25 mouse cellular contexts compared by ENCODE assay signal in genomic region chr7:119769895-119770294, GRCm38 (mm10). TPM values are rescaled to one million over a fixed set of nuclear protein-coding genes. Genes with fewer than 3 reads are reported as not detected.
DNase-seq lines count a peak whose midpoint lies in the region; ATAC-seq and TF ChIP-seq lines count a peak whose summit lies in the region.
"Had no signal": no experiment of that assay in that cellular context is flagged by ENCODE, and none has a peak within 500 bp of the region (broad histone marks: within the 10 kb centered on the region; RNA-seq: fewer than 3 reads in every experiment).

No protein-coding gene starts in this region.

- H3K27ac ChIP-seq in MEL (ENCODE audit: control insufficient read depth, low read depth, low read length) = no peak overlapping the region
- H3K27ac ChIP-seq in intestine, embryonic 16.5 days (ENCODE audit: low read length) = peak overlapping the region; percentile 65; the same call in 1 of the 2 replicates
- peak overlapping the region; percentile 48; the same call in 1 of the 2 replicates for H3K27ac ChIP-seq in stomach, embryonic 15.5 days
- no peak overlapping the region for H3K27ac ChIP-seq in midbrain, embryonic 16.5 days (ENCODE audit: low read length)
- H3K27ac ChIP-seq: gastrocnemius, adult 2 months; heart, embryonic 15.5 days; hindbrain, embryonic 14.5 days; hindbrain, postnatal 0 days had no signal

- TF ChIP-seq EP300 in MEL (IDR thresholded peaks at IDR 0.05; ENCODE audit: low read depth in 1 of 2, low read length in 2 of 2) = no peak

- TF ChIP-seq RAD21 in MEL (IDR thresholded peaks at IDR 0.05; ENCODE audit: low read depth, low read length) = no peak

- TF ChIP-seq POLR2A in MEL (IDR thresholded peaks at IDR 0.05; ENCODE audit: control insufficient read depth in 1 of 2, insufficient read depth in 1 of 2, low read depth in 1 of 2, low read length in 2 of 2, poor library complexity in 1 of 2) = no peak

- DNase-seq in MEL (ENCODE audit: low read depth, low spot score) = no peak
- DNase-seq in cerebellum, postnatal 14 days = no peak
- no peak for DNase-seq in spleen, adult 12 weeks (ENCODE audit: low spot score)
- DNase-seq: adrenal gland, adult 8-10 months; B cell, adult 2 months; cerebellum, adult 11-12 months; cerebellum, adult 8-10 months; cerebellum, postnatal 10 days; forebrain, postnatal 0 days; gastrocnemius, adult 2 months; gastrocnemius, postnatal 14 days; heart, postnatal 14 days; heart, postnatal 4 days; kidney, adult 11 months had no signal

- ATAC-seq in intestine, embryonic 16.5 days = peak; percentile 84
- ATAC-seq in stomach, embryonic 15.5 days (ENCODE audit: insufficient read depth, low FRiP score, low read depth) = peak; percentile 71; the same call in 1 of the 2 replicates
- ATAC-seq in inflammation-experienced regulatory T-cells, adult 6 months = no peak
- ATAC-seq in midbrain, embryonic 16.5 days = no peak
- ATAC-seq: activated CD4-positive, CD25-positive, alpha-beta regulatory T cell, adult 4 months; forebrain, embryonic 14.5 days; forebrain, postnatal 0 days; hindbrain, postnatal 0 days had no signal

- H3K79me2 ChIP-seq in MEL (ENCODE audit: control insufficient read depth, insufficient read depth, low read length, poor library complexity) = no peaks in the 10 kb centered on the region

- peaks cover 0 to 4% of the 10 kb centered on the region in 2 experiments; a peak in 2 of 4 replicates for H3K36me3 ChIP-seq in MEL (ENCODE audit: control insufficient read depth in 1 of 2, insufficient read depth in 2 of 2, low read length in 2 of 2)
- H3K36me3 ChIP-seq in intestine, embryonic 16.5 days (ENCODE audit: control insufficient read depth, insufficient read depth, low read length) = no peaks in the 10 kb centered on the region
- peaks cover 3% of the 10 kb centered on the region; the same call in 1 of the 2 replicates for H3K36me3 ChIP-seq in stomach, embryonic 15.5 days
- no peaks in the 10 kb centered on the region for H3K36me3 ChIP-seq in midbrain, embryonic 16.5 days (ENCODE audit: control insufficient read depth, insufficient read depth, low read length)
- H3K36me3 ChIP-seq: heart, embryonic 12.5 days; heart, embryonic 15.5 days had no signal

- H3K9ac ChIP-seq in MEL (ENCODE audit: control insufficient read depth, low read depth, low read length, poor library complexity, severe bottlenecking) = no peak overlapping the region
- H3K9ac ChIP-seq in intestine, embryonic 16.5 days (ENCODE audit: low read depth, low read length) = no peak overlapping the region
- no peak overlapping the region for H3K9ac ChIP-seq in stomach, embryonic 15.5 days
- no peak overlapping the region for H3K9ac ChIP-seq in midbrain, embryonic 16.5 days (ENCODE audit: low read depth, low read length)
- H3K9ac ChIP-seq: forebrain, postnatal 0 days; heart, embryonic 12.5 days; heart, embryonic 15.5 days; hindbrain, embryonic 14.5 days had no signal

- no peaks in the 10 kb centered on the region for H3K27me3 ChIP-seq in MEL (ENCODE audit: control insufficient read depth in 1 of 2, insufficient read depth in 2 of 2, low read length in 2 of 2)
- H3K27me3 ChIP-seq in intestine, embryonic 16.5 days (replicated peaks; ENCODE audit: control insufficient read depth, insufficient read depth, low read length) = no peaks in the 10 kb centered on the region
- no peaks in the 10 kb centered on the region for H3K27me3 ChIP-seq in stomach, embryonic 15.5 days (replicated peaks)
- H3K27me3 ChIP-seq in midbrain, embryonic 16.5 days (ENCODE audit: control insufficient read depth, insufficient read depth, low read depth, low read length) = no peaks in the 10 kb centered on the region
- H3K27me3 ChIP-seq: heart, embryonic 12.5 days; heart, embryonic 15.5 days had no signal

- no peak for TF ChIP-seq CTCF in MEL (IDR thresholded peaks at IDR 0.05 in 2 of 3, conservative IDR thresholded peaks at IDR 0.05 in 1 of 3; ENCODE audit: control insufficient read depth in 1 of 3, insufficient read depth in 1 of 3, low read depth in 2 of 3, low read length in 3 of 3, poor library complexity in 1 of 3, severe bottlenecking in 1 of 3)

- WGBS in intestine, embryonic 16.5 days = 62% methylated on average over 8 of the region's 8 CpGs
- WGBS in stomach, embryonic 15.5 days = 75% methylated on average over 8 of the region's 8 CpGs
- WGBS in midbrain, embryonic 16.5 days = 93% methylated on average over 8 of the region's 8 CpGs

- H3K9me3 ChIP-seq in MEL (replicated peaks; ENCODE audit: insufficient read depth, low read length) = no peaks in the 10 kb centered on the region
- no peaks in the 10 kb centered on the region for H3K9me3 ChIP-seq in intestine, embryonic 16.5 days (ENCODE audit: control insufficient read depth, low read length)
- no peaks in the 10 kb centered on the region for H3K9me3 ChIP-seq in stomach, embryonic 15.5 days
- no peaks in the 10 kb centered on the region for H3K9me3 ChIP-seq in midbrain, embryonic 16.5 days (replicated peaks; ENCODE audit: control insufficient read depth, low read length, poor library complexity, severe bottlenecking)
- H3K9me3 ChIP-seq: heart, embryonic 12.5 days; heart, embryonic 15.5 days had no signal

- no peak overlapping the region for H3K4me3 ChIP-seq in MEL (ENCODE audit: control insufficient read depth in 1 of 2, insufficient read depth in 1 of 2, low read depth in 2 of 2, low read length in 2 of 2)
- H3K4me3 ChIP-seq in intestine, embryonic 16.5 days (ENCODE audit: low read length) = no peak overlapping the region
- no peak overlapping the region for H3K4me3 ChIP-seq in stomach, embryonic 15.5 days (replicated peaks)
- no peak overlapping the region for H3K4me3 ChIP-seq in midbrain, embryonic 16.5 days (ENCODE audit: low read depth, low read length)
- H3K4me3 ChIP-seq: gastrocnemius, adult 2 months; heart, embryonic 12.5 days; heart, embryonic 15.5 days had no signal

- no peak overlapping the region for H3K4me2 ChIP-seq in intestine, embryonic 16.5 days (ENCODE audit: low read depth, low read length)
- no peak overlapping the region for H3K4me2 ChIP-seq in stomach, embryonic 15.5 days
- no peak overlapping the region for H3K4me2 ChIP-seq in midbrain, embryonic 16.5 days (ENCODE audit: low read length)
- H3K4me2 ChIP-seq: heart, embryonic 12.5 days; heart, embryonic 15.5 days; hindbrain, embryonic 14.5 days had no signal

- H3K4me1 ChIP-seq in MEL (ENCODE audit: control insufficient read depth in 1 of 2, insufficient read depth in 2 of 2, low read length in 2 of 2) = no peaks in the 10 kb centered on the region
- H3K4me1 ChIP-seq in intestine, embryonic 16.5 days (ENCODE audit: control insufficient read depth, insufficient read depth, low read length) = 0 out of 2 replicates have a peak, but pooled peaks cover 4% of the 10 kb centered on the region
- H3K4me1 ChIP-seq in stomach, embryonic 15.5 days = no peaks in the 10 kb centered on the region
- H3K4me1 ChIP-seq in midbrain, embryonic 16.5 days (ENCODE audit: control insufficient read depth, insufficient read depth, low read length) = no peaks in the 10 kb centered on the region
- H3K4me1 ChIP-seq: heart, embryonic 12.5 days; heart, embryonic 15.5 days had no signal

TF ChIP-seq in MEL, 35 proteins besides CTCF, POLR2A, EP300 and RAD21:
- TF ChIP-seq ZNF384 (IDR thresholded peaks at IDR 0.05; ENCODE audit: low read depth, low read length) (peak; percentile 56; the same call in 1 of the 2 replicates), USF2 (IDR thresholded peaks at IDR 0.05; ENCODE audit: borderline replicate concordance in 1 of 2, insufficient read depth in 1 of 2, low read depth in 1 of 2, low read length in 2 of 2) (no peak)

RNA-seq across cellular contexts. Expression of gene Acsm3, which starts 9.2 kb away (rescaled TPM):
- total RNA-seq in MEL (2012; rRNA removed) = 0.08 TPM in 1 of 2 replicates, not detected in the other
- polyA plus RNA-seq in MEL (2012; ENCODE audit: insufficient read depth in 1 of 2, insufficient read length in 2 of 2, low read depth in 1 of 2, low replicate concordance in 2 of 2, missing spikeins in 1 of 2) = under 1 TPM in 1 of 2 experiments, not detected in 1; 0.54 TPM
- polyA plus RNA-seq in intestine, embryonic 16.5 days (2015; fragmentation: Nextera tagmentation; extraction: Ambion mirVana) = 7.2 and 8.3 TPM in 2 replicates
- polyA plus RNA-seq in stomach, embryonic 15.5 days (2015; fragmentation: Nextera tagmentation; extraction: Ambion mirVana) = 9.6 and 15.6 TPM in 2 replicates
- polyA plus RNA-seq in inflammation-experienced regulatory T-cells, adult 6 months (2017; shearing (Covaris generic)) = not detected
- 0.15 TPM in 1 of 2 replicates, not detected in the other for polyA plus RNA-seq in midbrain, embryonic 16.5 days (2015; fragmentation: Nextera tagmentation; extraction: Ambion mirVana)
- total RNA-seq: gastrocnemius, postnatal 14 days; gastrocnemius, postnatal 4 days; hindbrain, postnatal 0 days had no signal
- polyA plus RNA-seq: activated CD4-positive, CD25-positive, alpha-beta regulatory T cell, adult 4 months; forebrain, embryonic 14.5 days; forebrain, postnatal 0 days; hindbrain, embryonic 14.5 days had no signal

RNA-seq across cellular contexts. Expression of gene Rexo5, which starts 23.9 kb away (rescaled TPM):
- total RNA-seq in MEL (2012; rRNA removed) = 10.9 and 11.7 TPM in 2 replicates
- 10 to 100 TPM in 1 of 2 experiments, not detected in 1; 18.3 TPM for polyA plus RNA-seq in MEL (2012; ENCODE audit: insufficient read depth in 1 of 2, insufficient read length in 2 of 2, low read depth in 1 of 2, low replicate concordance in 2 of 2, missing spikeins in 1 of 2)
- polyA plus RNA-seq in intestine, embryonic 16.5 days (2015; fragmentation: Nextera tagmentation; extraction: Ambion mirVana) = 15.8 and 17.2 TPM in 2 replicates
- polyA plus RNA-seq in stomach, embryonic 15.5 days (2015; fragmentation: Nextera tagmentation; extraction: Ambion mirVana) = 20.4 and 20.7 TPM in 2 replicates
- 10 to 100 TPM; 32.0 to 39.9 (median 33.8) TPM for polyA plus RNA-seq in inflammation-experienced regulatory T-cells, adult 6 months (2017; shearing (Covaris generic))
- 8.4 and 8.8 TPM in 2 replicates for polyA plus RNA-seq in midbrain, embryonic 16.5 days (2015; fragmentation: Nextera tagmentation; extraction: Ambion mirVana)

RNA-seq across cellular contexts. Expression of gene Eri2, which starts 24.0 kb away (rescaled TPM):
- total RNA-seq in MEL (2012; rRNA removed) = 9.4 and 10.6 TPM in 2 replicates
- polyA plus RNA-seq in MEL (2012; ENCODE audit: insufficient read depth in 1 of 2, insufficient read length in 2 of 2, low read depth in 1 of 2, low replicate concordance in 2 of 2, missing spikeins in 1 of 2) = 10 to 100 TPM in 1 of 2 experiments, not detected in 1; 11.0 TPM
- 14.0 and 15.1 TPM in 2 replicates for polyA plus RNA-seq in intestine, embryonic 16.5 days (2015; fragmentation: Nextera tagmentation; extraction: Ambion mirVana)
- 19.2 and 20.0 TPM in 2 replicates for polyA plus RNA-seq in stomach, embryonic 15.5 days (2015; fragmentation: Nextera tagmentation; extraction: Ambion mirVana)
- 10 to 100 TPM in 1 of 3 experiments, 1 to 10 TPM in 2; 7.2 to 14.3 (median 8.1) TPM for polyA plus RNA-seq in inflammation-experienced regulatory T-cells, adult 6 months (2017; shearing (Covaris generic))
- polyA plus RNA-seq in midbrain, embryonic 16.5 days (2015; fragmentation: Nextera tagmentation; extraction: Ambion mirVana) = 16.5 and 18.3 TPM in 2 replicates

RNA-seq across cellular contexts. Expression of gene Thumpd1, which starts 49.3 kb away (rescaled TPM):
- total RNA-seq in MEL (2012; rRNA removed) = 56.7 and 67.5 TPM in 2 replicates
- polyA plus RNA-seq in MEL (2012; ENCODE audit: insufficient read depth in 1 of 2, insufficient read length in 2 of 2, low read depth in 1 of 2, low replicate concordance in 2 of 2, missing spikeins in 1 of 2) = 10 to 100 TPM in 1 of 2 experiments, not detected in 1; 56.4 TPM
- polyA plus RNA-seq in intestine, embryonic 16.5 days (2015; fragmentation: Nextera tagmentation; extraction: Ambion mirVana) = 53.8 and 56.4 TPM in 2 replicates
- 64.4 and 65.8 TPM in 2 replicates for polyA plus RNA-seq in stomach, embryonic 15.5 days (2015; fragmentation: Nextera tagmentation; extraction: Ambion mirVana)
- polyA plus RNA-seq in inflammation-experienced regulatory T-cells, adult 6 months (2017; shearing (Covaris generic)) = 10 to 100 TPM; 38.8 to 56.0 (median 54.1) TPM
- polyA plus RNA-seq in midbrain, embryonic 16.5 days (2015; fragmentation: Nextera tagmentation; extraction: Ambion mirVana) = 85.8 and 89.6 TPM in 2 replicates

Comparison
In these comparisons a context has a peak if more than half of its experiments do, and no peak if none do; other contexts are left out.
1. H3K27ac ChIP-seq: peak in intestine, embryonic 16.5 days (single experiment) and stomach, embryonic 15.5 days (single experiment); none in MEL (single experiment) and midbrain, embryonic 16.5 days (single experiment).
2. ATAC-seq: peak in intestine, embryonic 16.5 days (single experiment) and stomach, embryonic 15.5 days (single experiment); none in inflammation-experienced regulatory T-cells, adult 6 months (single experiment) and midbrain, embryonic 16.5 days (single experiment).